Mouse (Mus musculus) liver, embryonic 14.5 days (tissue): ENCODE measurements at regions not wholly inside any gene's neighbourhood (a gene's known extent, or its start where the extent isn't known, plus 50 kb on each side); places are given as distances from the start of the nearest gene placed in this dataset.

Experiments
- ATAC-seq: fragments of 200-750 bp; cut with Nextera tagmentation; 2 replicates; pipeline ENCODE4 v1.8.0; 2017; ENCODE audit warnings: moderate number of reproducible peaks, mild to moderate bottlenecking, moderate library complexity; ENCODE audit not compliant: insufficient read depth
- DNase-seq, 3 experiments: peaks; one replicate each; pipeline ENCODE4 v3.0.0-alpha.2; 2012 to 2013; ENCODE audit warnings: low read depth in 3 of 3, low spot score in 3 of 3
- H3K27ac ChIP-seq: fragments of 300-500 bp; sonication (generic); 2 replicates; pipeline ENCODE4 v1.5.1; 2014; ENCODE audit warnings: moderate library complexity, mild to moderate bottlenecking, control low read depth, inconsistent platforms
- H3K27me3 ChIP-seq: fragments of 300-500 bp; sonication (generic); 2 replicates; pipeline ENCODE4 v1.6.1; 2014; ENCODE audit warnings: mild to moderate bottlenecking, low read length, moderate library complexity; ENCODE audit not compliant: control insufficient read depth, insufficient read depth
- H3K36me3 ChIP-seq: fragments of 300-500 bp; sonication (generic); replicated peaks from 2 replicates; pipeline ENCODE4 v1.6.1; 2014; ENCODE audit warnings: low read depth; ENCODE audit not compliant: control insufficient read depth, insufficient read depth
- H3K4me1 ChIP-seq, 2 experiments: fragments of 200-500 bp in 1 of 2; fragments of 300-500 bp in 1 of 2; sonication (generic) in 1 of 2; replicated peaks; 2 replicates each; pipeline ENCODE4 v1.6.1; 2012 to 2014; ENCODE audit warnings: antibody characterized with exemption in 1 of 2, inconsistent platforms in 1 of 2, low read length in 1 of 2; ENCODE audit not compliant: control insufficient read depth in 2 of 2, insufficient read depth in 2 of 2
- H3K4me2 ChIP-seq: fragments of 300-500 bp; sonication (generic); 2 replicates; pipeline ENCODE4 v1.6.1; 2014; ENCODE audit warnings: low read depth, mild to moderate bottlenecking, control low read depth, moderate library complexity
- H3K4me3 ChIP-seq, 2 experiments: fragments of 200-500 bp in 1 of 2; fragments of 300-500 bp in 1 of 2; sonication (generic) in 1 of 2; 2 replicates each; pipeline ENCODE4 v1.5.1; 2012 to 2014; ENCODE audit warnings: low read depth in 2 of 2, low read length in 2 of 2, mild to moderate bottlenecking in 2 of 2, control low read depth in 1 of 2, inconsistent platforms in 1 of 2, moderate library complexity in 1 of 2; ENCODE audit not compliant: insufficient read depth in 1 of 2
- H3K9ac ChIP-seq: fragments of 300-500 bp; sonication (generic); replicated peaks from 2 replicates; pipeline ENCODE4 v1.6.1; 2014; ENCODE audit warnings: mild to moderate bottlenecking, control low read depth, moderate library complexity
- H3K9me3 ChIP-seq: fragments of 300-500 bp; sonication (generic); 2 replicates; pipeline ENCODE4 v1.6.1; 2016; ENCODE audit warnings: low read length, mixed read lengths; ENCODE audit not compliant: control insufficient read depth
- CTCF ChIP-seq: IDR thresholded peaks from 2 replicates; pipeline ENCODE4 v1.5.1; 2016; ENCODE audit warnings: antibody characterized with exemption, low read depth, control low read depth
- EP300 ChIP-seq: IDR thresholded peaks from 2 replicates; pipeline ENCODE4 v1.6.1; 2016; ENCODE audit warnings: antibody characterized with exemption, low read depth
- WGBS: fragments of 180-500 bp; shearing (Covaris S2); extraction: QIAGEN DNeasy Blood & Tissue Kit; methylation state at CpG from one replicate; pipeline ENCODE4 v1.1.7; 2014; ENCODE audit not compliant: insufficient replicate concordance; 5-methylcytosine and 5-hydroxymethylcytosine counted together

DNA sequence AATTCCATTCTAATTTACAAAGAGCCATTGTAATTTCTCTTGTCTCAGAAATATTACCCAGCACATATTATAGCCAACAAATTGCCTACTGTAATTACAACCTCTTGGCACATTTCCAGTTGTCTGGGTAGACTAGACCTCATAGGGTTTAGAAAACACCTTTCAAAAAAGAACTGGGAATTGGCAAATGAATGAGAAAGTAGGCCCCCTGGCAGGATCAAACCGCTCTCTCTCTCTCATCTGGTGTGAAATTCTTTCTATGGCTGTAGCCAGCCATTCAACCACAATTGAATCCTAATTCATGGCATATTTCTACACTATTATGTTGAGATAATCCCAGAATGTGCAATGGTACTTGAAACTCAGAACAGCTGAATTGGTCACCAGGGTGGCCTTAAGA, 65.3 kb upstream of the Pde3a start:
- H3K4me3 ChIP-seq, result no peak overlapping the region
- no peak for TF ChIP-seq EP300
- no peak for TF ChIP-seq CTCF
- no peak overlapping the region for H3K9ac ChIP-seq
- 55% methylated on average over 1 of the region's 1 CpGs for WGBS
- no peak overlapping the region for H3K27ac ChIP-seq
- DNase-seq (no peak), ATAC-seq (no peak)
- H3K9me3 ChIP-seq, result no peaks in the 10 kb centered on the region
- no peaks in the 10 kb centered on the region for H3K27me3 ChIP-seq
- no peak overlapping the region for H3K4me2 ChIP-seq
- H3K36me3 ChIP-seq, result no peaks in the 10 kb centered on the region
- H3K4me1 ChIP-seq, result no peaks in the 10 kb centered on the region

DNA sequence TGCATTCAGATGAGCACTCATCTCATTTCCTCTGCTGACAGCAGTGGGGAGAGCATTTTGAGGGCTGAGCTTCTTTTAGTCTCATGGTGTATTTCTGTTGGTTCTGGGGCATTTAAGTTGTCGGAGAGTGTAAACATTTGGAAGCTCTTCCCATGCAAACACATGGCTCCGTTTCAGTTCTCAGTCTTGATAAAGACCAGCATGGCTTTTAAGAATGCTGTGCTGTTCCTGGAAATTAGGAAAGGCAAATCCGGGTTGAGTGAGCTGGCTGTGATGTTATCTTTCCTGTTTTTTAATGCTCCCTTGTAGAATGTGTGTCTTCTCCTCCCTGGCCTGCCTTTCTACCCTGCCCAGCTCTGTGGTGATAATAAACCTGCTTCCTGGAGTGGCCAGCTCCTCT, 61.0 kb upstream of the Pde3a start:
- no peak overlapping the region for H3K4me3 ChIP-seq
- no peak overlapping the region for H3K9ac ChIP-seq
- 32% methylated on average over 3 of the region's 3 CpGs for WGBS
- H3K4me1 ChIP-seq, result no peaks in the 10 kb centered on the region
- TF ChIP-seq EP300 (no peak), CTCF (no peak)
- no peaks in the 10 kb centered on the region for H3K9me3 ChIP-seq
- no peak for ATAC-seq
- H3K4me2 ChIP-seq, result no peak overlapping the region
- no peak for DNase-seq
- no peaks in the 10 kb centered on the region for H3K27me3 ChIP-seq
- no peak overlapping the region for H3K27ac ChIP-seq
- no peaks in the 10 kb centered on the region for H3K36me3 ChIP-seq

DNA sequence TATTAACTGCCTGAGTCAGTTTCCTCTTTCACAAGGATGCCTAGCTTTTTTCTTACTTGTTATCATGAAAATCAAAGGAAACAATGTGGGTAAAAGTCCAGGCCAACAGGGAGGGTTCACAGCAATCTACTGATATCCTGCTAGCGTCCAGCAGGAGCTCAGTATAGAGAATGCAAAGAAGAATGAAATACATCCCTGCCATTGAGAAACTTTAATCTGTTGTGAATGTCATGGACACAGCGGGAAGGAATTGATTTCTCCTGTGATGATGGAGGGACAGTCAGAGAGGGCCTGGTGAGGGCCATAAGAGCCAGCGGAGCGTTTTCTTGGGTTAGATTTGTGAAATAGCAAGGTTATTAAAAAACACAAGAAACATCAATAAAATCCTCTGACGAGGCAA, 60.0 kb upstream of the Pde3a start:
- DNase-seq (no peak), ATAC-seq (no peak)
- H3K4me3 ChIP-seq, result no peak overlapping the region
- no peaks in the 10 kb centered on the region for H3K27me3 ChIP-seq
- H3K4me1 ChIP-seq, result no peaks in the 10 kb centered on the region
- 52% methylated on average over 5 of the region's 5 CpGs for WGBS
- no peak overlapping the region for H3K27ac ChIP-seq
- H3K9ac ChIP-seq, result no peak overlapping the region
- no peaks in the 10 kb centered on the region for H3K9me3 ChIP-seq
- no peak overlapping the region for H3K4me2 ChIP-seq
- H3K36me3 ChIP-seq, result no peaks in the 10 kb centered on the region
- TF ChIP-seq CTCF (no peak), EP300 (no peak)

DNA sequence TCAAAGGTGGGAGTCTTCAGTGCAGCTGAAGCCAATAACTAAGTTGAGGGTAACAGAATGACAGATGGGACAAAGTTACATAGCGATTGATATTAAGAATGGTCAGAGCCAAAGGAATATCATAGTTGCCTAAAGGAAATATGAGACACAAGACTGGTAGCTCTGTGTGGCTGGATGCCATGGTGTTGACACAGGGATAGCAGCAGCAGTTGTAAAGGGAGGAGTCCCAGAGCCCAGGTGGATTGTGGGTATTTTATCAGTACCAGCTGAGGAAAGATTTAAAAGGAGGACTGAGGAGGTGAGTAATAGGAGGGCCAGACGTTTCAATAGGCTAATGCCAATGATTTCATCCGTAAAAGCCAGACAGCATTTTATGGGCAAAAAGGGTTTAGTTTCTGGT, 59.4 kb upstream of the Pde3a start:
- Histone ChIP-seq H3K27ac (no peak overlapping the region), H3K4me2 (no peak overlapping the region), H3K27me3 (no peaks in the 10 kb centered on the region), H3K4me1 (no peaks in the 10 kb centered on the region), H3K4me3 (no peak overlapping the region), H3K9me3 (no peaks in the 10 kb centered on the region), H3K36me3 (no peaks in the 10 kb centered on the region), H3K9ac (no peak overlapping the region)
- TF ChIP-seq CTCF, result no peak
- 69% methylated on average over 3 of the region's 3 CpGs for WGBS
- no peak for DNase-seq
- ATAC-seq, result no peak

DNA sequence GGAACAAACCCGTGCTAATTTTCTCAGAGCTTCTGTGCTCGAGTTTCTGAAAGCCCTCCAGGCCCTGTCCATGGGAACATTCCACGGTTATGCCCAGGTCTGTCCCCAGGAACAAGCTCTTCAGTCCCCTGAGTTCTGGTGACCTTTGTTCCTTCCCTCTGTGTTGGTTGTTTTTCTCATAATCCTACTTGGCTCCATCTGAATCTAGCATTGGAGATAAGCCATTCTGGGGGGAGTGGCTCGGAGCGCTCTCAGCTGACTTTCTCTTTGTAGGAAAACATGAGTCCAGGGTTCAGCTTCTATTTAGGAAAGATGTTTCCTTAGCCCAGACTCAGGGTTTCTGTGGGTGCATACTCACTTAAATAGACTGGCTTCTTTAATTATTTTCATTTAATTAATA, 58.7 kb upstream of the Pde3a start:
- no peak for ATAC-seq
- no peaks in the 10 kb centered on the region for H3K4me1 ChIP-seq
- H3K36me3 ChIP-seq, result no peaks in the 10 kb centered on the region
- 64% methylated on average over 5 of the region's 5 CpGs for WGBS
- no peak overlapping the region for H3K27ac ChIP-seq
- DNase-seq, result no peak
- TF ChIP-seq EP300 (no peak), CTCF (no peak)
- H3K9me3 ChIP-seq, result no peaks in the 10 kb centered on the region
- H3K27me3 ChIP-seq, result no peaks in the 10 kb centered on the region
- no peak overlapping the region for H3K4me2 ChIP-seq
- no peak overlapping the region for H3K9ac ChIP-seq
- H3K4me3 ChIP-seq, result no peak overlapping the region

DNA sequence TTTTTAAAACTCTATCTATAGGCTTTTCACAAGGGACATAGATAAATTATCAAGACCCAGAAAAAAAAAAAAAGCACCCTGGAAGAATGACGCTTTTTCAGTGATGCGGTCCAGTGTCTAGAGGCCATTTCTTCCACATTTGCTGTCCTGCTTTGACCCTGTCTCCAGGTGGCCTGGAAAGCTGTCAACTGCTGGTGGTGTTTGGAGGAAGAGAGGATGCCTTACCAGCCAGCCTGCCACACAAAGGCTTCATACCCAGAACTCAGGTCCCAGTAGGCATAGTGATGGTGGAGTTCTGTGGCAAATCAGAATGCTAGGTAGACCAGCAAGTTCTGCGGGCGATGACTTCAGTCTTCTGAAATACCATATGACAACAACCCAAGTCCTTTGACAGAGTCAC, 51.6 kb upstream of the Pde3a start:
- Histone ChIP-seq H3K27me3 (no peaks in the 10 kb centered on the region), H3K9me3 (no peaks in the 10 kb centered on the region), H3K4me1 (no peaks in the 10 kb centered on the region), H3K27ac (no peak overlapping the region), H3K36me3 (no peaks in the 10 kb centered on the region), H3K4me2 (no peak overlapping the region), H3K4me3 (no peak overlapping the region), H3K9ac (no peak overlapping the region)
- TF ChIP-seq CTCF, result no peak
- TF ChIP-seq EP300, result no peak
- 85% methylated on average over 4 of the region's 4 CpGs for WGBS
- no peak for DNase-seq
- ATAC-seq, result no peak
